Mouse (Mus musculus) heart, adult 2 months (tissue): ENCODE results near the gene Spx.

Experiments used
- CTCF ChIP-seq: fragments of 200-600 bp; IDR thresholded peaks from 2 replicates; pipeline ENCODE4 v1.8.1; 2022; ENCODE audit warnings: antibody characterized with exemption, mild to moderate bottlenecking, moderate library complexity
- EP300 ChIP-seq: fragments of 200-500 bp; IDR thresholded peaks from 2 replicates; pipeline ENCODE4 v1.6.1; 2011; ENCODE audit warnings: low read depth, low read length, control low read depth; ENCODE audit not compliant: insufficient read depth
- POLR2A ChIP-seq: fragments of 200-500 bp; IDR thresholded peaks from 2 replicates; pipeline ENCODE4 v1.6.1; 2011; ENCODE audit warnings: mild to moderate bottlenecking, low read depth, low read length, control low read depth; ENCODE audit not compliant: insufficient read depth

- TF ChIP-seq CTCF (no peak), POLR2A (no peak), EP300 (no peak)
Observed at GRCm38 (mm10) chr6:142392312-142392711, 20.9 kb upstream of the Spx start.
